Mouse (Mus musculus) erythroblast, embryonic 14.5 days (primary cell): Measurements from ENCODE around the gene Gm26620. TPM values are rescaled to one million over a fixed set of nuclear protein-coding genes. Genes with fewer than 3 reads are reported as not detected.

Experiments
- H3K27me3 ChIP-seq: 2 replicates; pipeline ENCODE4 v1.6.1; 2012; ENCODE audit warnings: inconsistent platforms; ENCODE audit not compliant: control insufficient read depth
- H3K36me3 ChIP-seq: 2 replicates; pipeline ENCODE4 v1.6.1; 2012; ENCODE audit warnings: mild to moderate bottlenecking, inconsistent platforms; ENCODE audit not compliant: control insufficient read depth
- H3K4me1 ChIP-seq: 2 replicates; pipeline ENCODE4 v1.6.1; 2012; ENCODE audit warnings: inconsistent platforms; ENCODE audit not compliant: control insufficient read depth
- H3K4me3 ChIP-seq: replicated peaks from 2 replicates; pipeline ENCODE3; 2012; ENCODE audit warnings: moderate library complexity, mild to moderate bottlenecking, inconsistent platforms
- H3K9me3 ChIP-seq: 2 replicates; pipeline ENCODE4 v1.6.1; 2012; ENCODE audit warnings: low read length, inconsistent platforms, mixed read lengths; ENCODE audit not compliant: control insufficient read depth
- GATA1 ChIP-seq: IDR thresholded peaks from 2 replicates; pipeline ENCODE4 v1.6.1; 2012; ENCODE audit warnings: low read length, inconsistent platforms, mixed read lengths
- TAL1 ChIP-seq: IDR thresholded peaks from 3 replicates; pipeline ENCODE4 v1.6.1; 2012; ENCODE audit warnings: low read length, inconsistent platforms, mixed read lengths
- polyA plus RNA-seq: library from polyadenylated mRNA; stranded (reverse); fragments of >175 nt; gene quantifications from 2 replicates; pipeline ENCODE4 v1.2.3, GENCODE M21; 2012

Gene Gm26620
- 0.28 and 0.80 TPM in 2 replicates for polyA plus RNA-seq

GRCm38 (mm10) chr1:170884978-170885561 lies at the start of gene Gm26620, which contains the start of gene Dusp12:
Gene Gm26620, plus strand, starts transcription at chr1:170885065.
Gene Dusp12, minus strand, starts transcription at chr1:170885540.
- no peaks in the 10 kb centered on the region for H3K9me3 ChIP-seq
- peaks cover 12% of the 10 kb centered on the region for H3K4me1 ChIP-seq
- TF ChIP-seq GATA1 (no peak), TAL1 (no peak)
- peaks cover 10% of the 10 kb centered on the region for H3K27me3 ChIP-seq
- peak within 1 kb of the TSS; percentile 80 for H3K4me3 ChIP-seq
- peaks cover 6% of the 10 kb centered on the region for H3K36me3 ChIP-seq

GRCm38 (mm10) chr1:170839685-170840084 lies 45.2 kb upstream of the Gm26620 start:
- TF ChIP-seq TAL1 (no peak), GATA1 (no peak)
- H3K36me3 ChIP-seq, result peaks cover 65% of the 10 kb centered on the region

GRCm38 (mm10) chr1:170844380-170844779 lies 40.5 kb upstream of the Gm26620 start:
- H3K27me3 ChIP-seq, result no peaks in the 10 kb centered on the region
- no peaks in the 10 kb centered on the region for H3K9me3 ChIP-seq
- TF ChIP-seq TAL1 (no peak), GATA1 (no peak)
- no peak overlapping the region for H3K4me3 ChIP-seq
- peaks cover 56% of the 10 kb centered on the region for H3K36me3 ChIP-seq
- peaks cover 38% of the 10 kb centered on the region for H3K4me1 ChIP-seq

More at GRCm38 (mm10) chr1:170839685-170840084, 45.2 kb upstream of the Gm26620 start:
- Histone ChIP-seq H3K4me3 (no peak overlapping the region), H3K4me1 (peaks cover 8% of the 10 kb centered on the region), H3K9me3 (no peaks in the 10 kb centered on the region), H3K27me3 (no peaks in the 10 kb centered on the region)

GRCm38 (mm10) chr1:170845448-170846307 lies 39.2 kb upstream of the Gm26620 start:
- TF ChIP-seq GATA1 (peak; percentile 60), TAL1 (peak; percentile 81)
- Histone ChIP-seq H3K9me3 (no peaks in the 10 kb centered on the region), H3K36me3 (peaks cover 56% of the 10 kb centered on the region), H3K27me3 (no peaks in the 10 kb centered on the region), H3K4me3 (peak overlapping the region; percentile 58), H3K4me1 (peaks cover 45% of the 10 kb centered on the region)

GRCm38 (mm10) chr1:170850007-170850406 lies 34.9 kb upstream of the Gm26620 start:
- TF ChIP-seq TAL1, result no peak
- no peak for TF ChIP-seq GATA1
- Histone ChIP-seq H3K27me3 (no peaks in the 10 kb centered on the region), H3K9me3 (no peaks in the 10 kb centered on the region), H3K4me1 (peaks cover 45% of the 10 kb centered on the region), H3K4me3 (no peak overlapping the region), H3K36me3 (peaks cover 53% of the 10 kb centered on the region)

DNA sequence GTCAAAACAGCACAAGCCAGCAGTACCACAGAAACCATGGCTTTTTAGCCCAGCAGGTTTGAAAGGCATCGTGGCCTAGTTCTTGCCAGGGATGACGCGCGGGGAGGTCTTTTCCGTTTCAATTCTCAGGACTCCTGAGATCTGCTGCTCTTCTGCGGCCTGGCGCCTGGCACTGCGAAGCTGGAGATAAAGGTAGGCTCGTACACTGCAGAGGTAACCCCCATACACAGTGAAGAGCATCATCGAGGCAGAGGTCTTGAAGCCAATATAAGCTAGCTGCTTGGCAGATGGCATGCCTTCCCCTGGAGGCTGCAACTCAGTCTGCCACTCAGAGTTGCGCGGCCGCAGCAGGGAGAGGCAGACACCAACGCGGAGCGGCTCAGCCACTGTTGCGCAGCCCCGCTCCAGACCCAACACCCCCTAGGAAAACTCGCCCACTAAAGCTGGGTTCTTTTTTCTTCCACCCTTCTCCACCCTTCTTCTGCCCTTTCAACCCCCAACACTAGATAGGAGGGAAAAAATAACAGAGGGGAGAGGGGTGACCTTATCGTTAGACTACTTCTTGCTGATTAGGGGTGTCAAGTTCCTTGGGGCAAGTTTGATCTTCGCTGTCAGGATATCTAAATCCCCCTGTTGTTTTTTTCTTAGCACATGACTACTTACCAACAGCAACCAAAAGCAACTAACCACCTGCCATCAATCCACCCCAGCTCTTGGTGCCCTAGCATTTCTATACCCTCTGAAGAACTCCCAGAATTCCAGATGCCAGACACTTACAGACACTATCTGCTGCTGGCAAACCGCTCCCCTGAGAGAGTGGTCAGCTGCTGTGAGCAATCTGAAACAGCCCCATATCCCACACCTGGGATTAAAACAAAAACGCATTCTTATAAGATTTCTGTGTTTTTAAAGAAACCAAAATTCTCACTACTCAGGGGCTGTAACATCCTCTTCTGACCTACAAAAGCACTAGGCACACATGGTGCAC lies 33.9 kb upstream of the Gm26620 start:
- no peak for TF ChIP-seq GATA1
- no peak for TF ChIP-seq TAL1
- Histone ChIP-seq H3K4me3 (no peak overlapping the region), H3K27me3 (no peaks in the 10 kb centered on the region), H3K4me1 (peaks cover 36% of the 10 kb centered on the region), H3K9me3 (no peaks in the 10 kb centered on the region), H3K36me3 (peaks cover 52% of the 10 kb centered on the region)

GRCm38 (mm10) chr1:170853604-170854003 lies 31.3 kb upstream of the Gm26620 start:
- Histone ChIP-seq H3K4me1 (peaks cover 22% of the 10 kb centered on the region), H3K36me3 (peaks cover 40% of the 10 kb centered on the region), H3K4me3 (no peak overlapping the region), H3K27me3 (no peaks in the 10 kb centered on the region), H3K9me3 (no peaks in the 10 kb centered on the region)
- TF ChIP-seq GATA1 (no peak), TAL1 (no peak)

DNA sequence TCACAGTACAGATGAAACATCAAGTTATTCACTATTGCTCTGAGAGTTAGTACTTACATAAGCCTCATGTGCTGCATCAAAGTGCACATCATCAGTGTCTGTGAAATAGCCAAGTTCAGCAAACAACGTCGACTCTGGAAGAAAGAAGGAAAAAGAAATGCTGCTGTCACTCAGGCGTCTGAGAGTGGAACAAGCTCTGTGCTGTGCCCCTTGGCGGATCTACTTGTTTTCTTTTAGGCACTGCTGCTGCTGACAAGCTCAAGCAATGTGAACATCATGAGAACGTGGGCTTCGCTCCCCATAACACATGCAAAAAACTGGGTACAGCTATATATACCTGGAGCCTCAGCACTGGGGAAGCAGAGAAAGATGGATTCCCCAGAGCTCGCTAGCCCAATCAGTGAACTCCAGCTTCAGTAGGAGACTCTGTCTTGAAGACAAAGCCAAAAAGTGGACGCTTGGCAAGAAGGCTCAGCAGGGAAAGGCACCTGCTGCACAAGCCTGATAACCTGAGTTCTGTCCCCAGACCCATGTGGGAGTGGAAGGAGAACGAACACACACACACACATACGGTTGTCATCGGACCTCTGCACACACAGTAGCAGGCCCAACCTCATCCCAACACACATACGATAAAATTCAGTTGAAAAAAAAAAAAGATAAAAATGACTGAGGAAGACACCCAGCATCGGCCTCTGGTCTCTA lies 29.7 kb upstream of the Gm26620 start:
- Histone ChIP-seq H3K4me1 (peaks cover 22% of the 10 kb centered on the region), H3K27me3 (no peaks in the 10 kb centered on the region), H3K36me3 (peaks cover 28% of the 10 kb centered on the region), H3K9me3 (no peaks in the 10 kb centered on the region), H3K4me3 (no peak overlapping the region)
- TF ChIP-seq TAL1 (no peak), GATA1 (no peak)
